Mouse (Mus musculus): ENCODE results near the gene Arrdc2. TPM values are rescaled to one million over a fixed set of nuclear protein-coding genes. Genes with fewer than 3 reads are reported as not detected.

Gene Arrdc2
- polyA plus RNA-seq, 1 experiment from 2014 or later, result 7.6 TPM

DNA sequence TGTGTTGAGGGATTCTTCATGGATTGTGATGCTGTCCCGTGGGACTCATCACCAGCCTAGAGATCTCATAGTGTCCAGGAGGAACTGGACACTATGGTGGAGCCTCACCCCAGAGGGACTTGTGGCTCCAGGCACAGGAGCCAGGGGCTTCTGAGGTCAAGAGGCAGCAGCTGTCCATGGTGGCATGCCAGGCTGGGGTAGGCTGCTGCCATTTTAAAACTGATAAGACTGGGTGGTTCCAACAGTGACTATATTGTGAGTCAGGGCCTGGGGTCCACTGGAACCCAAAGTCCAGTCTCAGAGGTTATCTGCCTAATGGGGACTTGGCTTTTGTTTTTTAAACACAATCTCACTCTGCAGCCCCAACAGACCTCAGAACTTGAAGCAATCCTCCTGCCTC, 37.7 kb downstream of the Arrdc2 start:
- Histone ChIP-seq H3K4me2 (no peak overlapping the region), H3K9me3 (no peaks in the 10 kb centered on the region), H3K4me3 (no peak overlapping the region), H3K27me3 (peaks cover 87% of the 10 kb centered on the region), H3K27ac (no peak overlapping the region), H3K36me3 (no peaks in the 10 kb centered on the region), H3K9ac (no peak overlapping the region), H3K4me1 (replicated peaks) (peaks cover 36% of the 10 kb centered on the region)
- WGBS, result 83% methylated on average over 1 of the region's 1 CpGs
- no peak for ATAC-seq (ENCODE audit: low FRiP score)

GRCm38 (mm10) chr8:70801156-70801555, 38.4 kb downstream of the Arrdc2 start:
- ATAC-seq (ENCODE audit: low FRiP score), result no peak
- Histone ChIP-seq H3K27ac (no peak overlapping the region), H3K9ac (no peak overlapping the region), H3K9me3 (no peaks in the 10 kb centered on the region), H3K4me1 (replicated peaks) (peaks cover 41% of the 10 kb centered on the region), H3K4me2 (no peak overlapping the region), H3K4me3 (no peak overlapping the region), H3K36me3 (no peaks in the 10 kb centered on the region), H3K27me3 (peaks cover 80% of the 10 kb centered on the region)
- WGBS, result 28% methylated on average over 15 of the region's 15 CpGs

DNA sequence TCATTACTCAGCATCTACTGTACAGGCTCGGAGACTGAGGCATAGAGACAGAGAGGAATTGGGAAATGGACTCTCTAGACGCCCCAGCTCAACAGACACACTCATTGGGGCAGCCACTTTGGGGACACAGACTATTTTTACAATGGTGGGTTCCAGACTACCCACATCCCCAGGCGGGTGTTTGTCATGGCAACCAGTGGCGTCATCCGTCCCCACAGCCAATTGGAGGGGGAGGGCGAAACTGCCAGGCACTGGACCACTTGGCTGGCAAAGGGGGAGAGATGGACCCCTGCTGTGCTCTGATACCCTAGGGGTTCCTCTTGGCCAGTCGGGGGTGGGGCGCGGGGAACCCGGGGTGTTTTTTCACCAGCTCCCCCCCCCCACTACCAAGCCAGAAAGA, 38.9 kb downstream of the Arrdc2 start:
- Histone ChIP-seq H3K4me2 (no peak overlapping the region), H3K4me3 (no peak overlapping the region), H3K27ac (no peak overlapping the region; the same call in 1 of the 2 replicates), H3K9ac (no peak overlapping the region), H3K36me3 (no peaks in the 10 kb centered on the region), H3K4me1 (replicated peaks) (peaks cover 43% of the 10 kb centered on the region), H3K9me3 (no peaks in the 10 kb centered on the region), H3K27me3 (peaks cover 75% of the 10 kb centered on the region)
- 47% methylated on average over 10 of the region's 10 CpGs for WGBS
- no peak for ATAC-seq (ENCODE audit: low FRiP score)

- peaks cover 35% of the 10 kb centered on the region for H3K4me1 ChIP-seq (replicated peaks)
- H3K36me3 ChIP-seq, result no peaks in the 10 kb centered on the region
- peak overlapping the region; percentile 87 for H3K4me2 ChIP-seq
- H3K9me3 ChIP-seq, result no peaks in the 10 kb centered on the region
- H3K27ac ChIP-seq, result no peak overlapping the region
- 11% methylated on average over 15 of the region's 15 CpGs for WGBS
- ATAC-seq (ENCODE audit: low FRiP score), result no peak
- peak overlapping the region; percentile 53 for H3K4me3 ChIP-seq
- H3K27me3 ChIP-seq, result peaks cover 56% of the 10 kb centered on the region
- H3K9ac ChIP-seq, result peak overlapping the region; percentile 75; the same call in 1 of the 2 replicates
Observed at GRCm38 (mm10) chr8:70798281-70798680, 41.2 kb downstream of the Arrdc2 start.

DNA sequence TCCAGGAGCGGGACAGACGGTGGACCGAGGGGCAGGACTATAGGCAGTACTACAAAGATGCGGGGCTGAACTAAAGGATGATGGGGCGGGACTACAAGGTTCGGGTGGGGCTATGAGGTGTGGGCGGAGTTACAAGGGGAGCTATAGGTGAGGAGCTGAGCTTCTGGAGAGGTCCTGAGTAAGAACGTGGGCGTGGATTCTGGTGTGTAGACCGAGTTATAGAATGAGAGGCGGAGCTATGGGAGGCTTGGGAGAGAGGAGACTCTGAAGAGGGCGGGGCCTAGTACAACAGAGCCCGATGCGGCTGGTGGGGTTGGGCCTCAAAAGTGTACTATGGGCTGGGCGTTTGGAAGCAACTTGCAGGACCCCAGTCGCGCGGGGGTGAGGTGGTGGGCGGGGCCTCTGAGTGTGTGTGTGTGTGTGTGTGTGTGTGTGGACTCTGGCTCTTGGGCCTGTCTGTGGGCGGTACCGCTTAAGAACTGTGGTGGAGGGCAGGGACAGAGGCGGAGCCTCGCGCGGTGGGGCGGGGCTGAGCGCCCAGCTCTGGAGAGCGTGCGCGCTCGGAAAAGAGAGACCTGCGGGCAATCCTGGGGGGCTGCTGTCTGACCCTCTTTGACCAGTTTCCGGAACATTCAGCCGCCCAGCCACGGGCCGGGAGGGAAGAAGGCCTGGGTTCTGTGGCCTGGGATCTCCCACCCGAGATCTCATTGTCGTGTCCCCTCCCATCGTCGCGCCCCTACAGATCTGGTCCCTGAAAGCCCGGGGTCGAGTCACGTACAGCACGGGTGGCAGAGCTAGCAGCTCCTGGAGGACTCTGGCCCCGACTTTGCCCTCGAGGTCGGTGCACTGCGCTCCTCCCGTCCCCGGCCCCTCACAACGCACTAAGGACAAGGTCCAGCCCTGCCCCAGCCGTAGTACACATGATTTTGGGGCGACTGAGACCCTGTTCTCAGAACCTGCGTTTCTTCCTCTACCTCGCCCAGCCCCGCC, 42.1 kb downstream of the Arrdc2 start:
- Histone ChIP-seq H3K9me3 (no peaks in the 10 kb centered on the region), H3K27me3 (peaks cover 47% of the 10 kb centered on the region), H3K4me3 (peak overlapping the region; percentile 53), H3K4me2 (peak overlapping the region; percentile 87), H3K4me1 (replicated peaks) (peaks cover 42% of the 10 kb centered on the region), H3K9ac (peak overlapping the region; percentile 75), H3K27ac (peak overlapping the region; percentile 48; the same call in 1 of the 2 replicates), H3K36me3 (no peaks in the 10 kb centered on the region)
- ATAC-seq (ENCODE audit: low FRiP score), result peak; percentile 82
- WGBS, result under 1% methylated on average over 52 of the region's 57 CpGs

DNA sequence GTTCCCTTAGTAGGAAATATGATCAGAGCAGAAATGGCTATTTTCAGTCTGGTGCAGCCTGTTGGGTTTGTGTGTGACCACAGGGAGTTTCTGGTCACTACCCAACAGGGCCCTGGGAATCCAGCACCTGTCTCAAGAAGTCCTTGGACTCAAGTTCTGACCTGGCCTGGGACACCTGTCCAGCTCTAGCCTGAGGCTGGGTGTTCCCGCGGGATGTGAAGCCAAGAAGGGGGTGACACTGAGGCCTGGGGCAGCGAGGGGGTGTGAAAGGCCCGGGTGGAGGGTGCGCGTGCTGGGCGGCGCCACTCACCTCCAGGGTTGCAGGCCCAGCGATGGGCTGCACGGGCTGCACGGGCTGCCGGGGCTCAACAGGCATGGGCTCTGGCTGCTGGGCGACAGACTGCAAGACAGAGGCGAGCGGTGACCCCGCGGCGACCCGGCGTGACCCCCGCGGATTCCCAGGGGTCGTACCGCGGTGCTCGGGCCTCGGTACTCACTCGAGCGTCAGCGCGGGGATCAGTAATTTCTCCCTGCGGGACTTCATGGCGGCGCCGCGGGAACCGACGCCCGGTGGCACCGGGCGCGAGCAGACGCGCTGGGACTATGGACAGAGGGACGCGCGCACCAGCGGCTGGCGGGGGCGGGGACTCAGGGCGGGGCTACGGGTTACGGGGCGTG, 43.0 kb downstream of the Arrdc2 start:
- under 1% methylated on average over 54 of the region's 54 CpGs for WGBS
- H3K36me3 ChIP-seq, result no peaks in the 10 kb centered on the region
- H3K4me3 ChIP-seq, result peak overlapping the region; percentile 53
- H3K9ac ChIP-seq, result peak overlapping the region; percentile 75
- H3K4me2 ChIP-seq, result peak overlapping the region; percentile 87
- H3K27me3 ChIP-seq, result peaks cover 38% of the 10 kb centered on the region
- peaks cover 46% of the 10 kb centered on the region for H3K4me1 ChIP-seq (replicated peaks)
- no peaks in the 10 kb centered on the region for H3K9me3 ChIP-seq
- ATAC-seq (ENCODE audit: low FRiP score), result peak; percentile 1; the same call in 1 of the 2 replicates
- peak overlapping the region; percentile 44 for H3K27ac ChIP-seq

GRCm38 (mm10) chr8:70795370-70795769, 44.1 kb downstream of the Arrdc2 start:
- ATAC-seq (ENCODE audit: low FRiP score), result no peak
- H3K4me2 ChIP-seq, result no peak overlapping the region

DNA sequence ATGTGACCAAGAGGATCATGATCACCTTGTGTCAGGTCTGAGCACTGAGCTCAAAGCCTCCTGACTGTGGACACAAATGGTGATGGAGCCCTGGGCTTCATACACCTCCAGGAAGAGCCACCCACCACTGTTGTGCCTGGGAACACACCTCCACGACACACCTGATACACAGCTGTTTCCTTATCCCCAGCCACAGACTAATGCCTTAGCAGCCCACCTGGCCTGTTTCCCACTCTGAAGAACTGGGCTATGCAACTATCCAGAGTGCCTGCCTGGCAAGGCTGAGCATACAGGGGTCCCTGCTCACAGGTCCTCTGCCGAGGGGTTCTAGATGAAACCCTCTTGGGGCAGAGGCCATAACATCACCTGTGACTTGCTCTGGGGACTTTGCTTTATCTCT, 45.3 kb downstream of the Arrdc2 start:
- H3K4me1 ChIP-seq (replicated peaks), result peaks cover 52% of the 10 kb centered on the region
- WGBS, result 88% methylated on average over 2 of the region's 2 CpGs
- no peak for ATAC-seq (ENCODE audit: low FRiP score)

More at GRCm38 (mm10) chr8:70795370-70795769, 44.1 kb downstream of the Arrdc2 start:
- Histone ChIP-seq H3K4me3 (no peak overlapping the region), H3K9ac (no peak overlapping the region), H3K27me3 (peaks cover 30% of the 10 kb centered on the region), H3K36me3 (no peaks in the 10 kb centered on the region), H3K9me3 (no peaks in the 10 kb centered on the region), H3K27ac (no peak overlapping the region), H3K4me1 (replicated peaks) (peaks cover 51% of the 10 kb centered on the region)
- 79% methylated on average over 2 of the region's 2 CpGs for WGBS

GRCm38 (mm10) chr8:70792700-70793099, 46.8 kb downstream of the Arrdc2 start:
- Histone ChIP-seq H3K4me2 (peak overlapping the region; percentile 69), H3K4me1 (replicated peaks) (peaks cover 48% of the 10 kb centered on the region), H3K27ac (peak overlapping the region; percentile 90), H3K4me3 (peak overlapping the region; percentile 60), H3K9ac (peak overlapping the region; percentile 88), H3K36me3 (peaks cover 19% of the 10 kb centered on the region), H3K9me3 (no peaks in the 10 kb centered on the region), H3K27me3 (peaks cover 24% of the 10 kb centered on the region)
- WGBS, result under 1% methylated on average over 20 of the region's 20 CpGs
- ATAC-seq (ENCODE audit: low FRiP score), result peak; percentile 56; the same call in 1 of the 2 replicates

More for the DNA sequence above, 45.3 kb downstream of the Arrdc2 start:
- H3K27ac ChIP-seq, result no peak overlapping the region
- 0 out of 2 replicates have a peak, but pooled peaks cover 5% of the 10 kb centered on the region for H3K36me3 ChIP-seq
- H3K4me2 ChIP-seq, result no peak overlapping the region
- no peak overlapping the region for H3K9ac ChIP-seq
- H3K27me3 ChIP-seq, result peaks cover 25% of the 10 kb centered on the region
- no peaks in the 10 kb centered on the region for H3K9me3 ChIP-seq
- H3K4me3 ChIP-seq, result no peak overlapping the region

DNA sequence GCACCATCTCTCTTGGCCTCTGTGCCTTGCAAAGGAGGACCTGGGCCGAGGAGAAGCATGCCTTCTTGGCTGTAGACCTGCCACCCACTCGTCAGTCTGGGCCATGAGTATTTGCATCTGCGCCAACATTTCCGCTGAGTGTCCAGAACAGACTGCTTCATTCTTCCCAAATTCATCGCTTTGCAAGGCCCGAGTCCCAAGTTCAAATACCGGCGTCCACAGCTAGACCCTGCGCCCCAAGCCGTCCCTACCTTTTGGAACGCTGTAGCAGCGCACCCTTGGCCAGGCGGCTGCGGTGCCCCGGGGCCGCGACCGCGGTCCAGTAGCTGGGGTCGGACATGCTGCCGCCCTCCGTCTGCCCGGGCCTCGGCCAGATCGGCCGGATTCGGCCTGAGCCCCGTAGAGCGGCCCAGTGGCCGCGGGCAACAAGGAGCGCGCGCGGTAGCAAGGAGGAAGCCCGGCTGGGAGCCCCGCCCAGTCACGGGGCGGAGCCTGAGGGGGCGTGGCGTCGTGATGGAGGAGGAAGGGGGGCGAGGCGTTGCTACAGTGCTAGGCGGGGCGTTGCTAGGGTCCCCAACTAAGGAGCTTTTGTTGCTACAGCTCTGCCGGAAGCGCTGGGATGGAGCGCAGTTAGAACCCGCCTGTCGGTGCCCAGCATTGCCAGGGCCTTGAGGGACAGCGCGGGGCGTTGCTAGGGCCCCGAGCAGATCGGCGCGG, 47.4 kb downstream of the Arrdc2 start:
- Histone ChIP-seq H3K4me1 (replicated peaks) (peaks cover 45% of the 10 kb centered on the region), H3K27ac (peak overlapping the region; percentile 90), H3K36me3 (peaks cover 24% of the 10 kb centered on the region), H3K4me2 (peak overlapping the region; percentile 69), H3K9ac (peak overlapping the region; percentile 88), H3K27me3 (peaks cover 24% of the 10 kb centered on the region), H3K4me3 (peak overlapping the region; percentile 60), H3K9me3 (no peaks in the 10 kb centered on the region)
- peak; percentile 87 for ATAC-seq (ENCODE audit: low FRiP score)
- WGBS, result 6% methylated on average over 58 of the region's 58 CpGs

GRCm38 (mm10) chr8:70791294-70791701, 48.2 kb downstream of the Arrdc2 start:
- Histone ChIP-seq H3K4me3 (peak overlapping the region; percentile 60), H3K9ac (peak overlapping the region; percentile 88), H3K4me2 (peak overlapping the region; percentile 69), H3K4me1 (replicated peaks) (peaks cover 40% of the 10 kb centered on the region), H3K27ac (no peak overlapping the region), H3K27me3 (peaks cover 24% of the 10 kb centered on the region), H3K9me3 (no peaks in the 10 kb centered on the region), H3K36me3 (peaks cover 33% of the 10 kb centered on the region)
- 84% methylated on average over 7 of the region's 7 CpGs for WGBS
- no peak for ATAC-seq (ENCODE audit: low FRiP score)
